Comparison of ENCODE assay signal across 8 mouse cellular contexts in the genomic region with DNA sequence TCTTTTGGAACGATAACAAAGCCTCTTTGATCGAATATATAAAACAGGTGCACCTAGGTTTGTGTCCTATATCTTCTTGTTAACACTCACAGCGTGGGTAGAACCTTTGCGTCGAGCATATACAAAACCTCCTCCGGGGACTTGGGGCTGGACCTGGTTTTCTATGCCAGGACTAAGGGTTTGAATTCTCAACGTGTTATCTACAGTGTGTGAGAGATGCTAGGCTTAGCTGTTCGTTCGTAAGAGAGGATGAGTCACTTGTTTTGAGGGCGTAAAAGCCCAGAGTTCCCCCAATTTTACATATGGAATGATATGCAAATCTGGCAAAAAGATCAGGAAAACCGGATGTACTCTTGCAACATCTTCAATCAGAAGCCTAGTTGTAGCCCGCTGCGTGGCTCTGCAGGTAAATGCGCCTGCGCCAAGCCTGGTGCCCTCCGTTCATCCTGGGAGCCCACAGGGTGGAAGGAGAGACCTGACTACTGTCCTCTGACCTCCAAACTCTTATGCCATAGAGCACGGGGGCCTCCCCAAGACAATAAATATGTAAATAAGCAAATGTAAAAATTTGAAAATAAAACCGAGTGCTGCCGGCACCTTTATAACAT. TPM values are rescaled to one million over a fixed set of nuclear protein-coding genes. Genes with fewer than 3 reads are reported as not detected.
DNase-seq lines count a peak whose midpoint lies in the region; ATAC-seq lines count a peak whose summit lies in the region.

No protein-coding gene starts in this region.

- peak; percentile 55 for ATAC-seq in forebrain, embryonic 16.5 days
- ATAC-seq in liver, embryonic 15.5 days (ENCODE audit: insufficient read depth) = no peak
- ATAC-seq in stomach, embryonic 15.5 days (ENCODE audit: insufficient read depth, low FRiP score, low read depth) = no peak
- ATAC-seq in megakaryocyte progenitor cell, adult 5-6 weeks (replicated peaks; ENCODE audit: poor library complexity) = no peak

- no peaks in the 10 kb centered on the region for H3K36me3 ChIP-seq in heart, embryonic 10.5 days
- no peaks in the 10 kb centered on the region for H3K36me3 ChIP-seq in forebrain, embryonic 16.5 days (ENCODE audit: control insufficient read depth, insufficient read depth)
- 0 out of 2 replicates have a peak, but pooled peaks cover 2% of the 10 kb centered on the region for H3K36me3 ChIP-seq in liver, embryonic 15.5 days (replicated peaks)
- H3K36me3 ChIP-seq in stomach, embryonic 15.5 days = no peaks in the 10 kb centered on the region

- H3K4me1 ChIP-seq in heart, embryonic 10.5 days = 0 out of 2 replicates have a peak, but pooled peaks cover 4% of the 10 kb centered on the region
- peaks cover 16% of the 10 kb centered on the region for H3K4me1 ChIP-seq in forebrain, embryonic 16.5 days (replicated peaks; ENCODE audit: control insufficient read depth, insufficient read depth, low read length)
- H3K4me1 ChIP-seq in liver, embryonic 15.5 days (replicated peaks) = peaks cover 24% of the 10 kb centered on the region
- H3K4me1 ChIP-seq in stomach, embryonic 15.5 days = 0 out of 2 replicates have a peak, but pooled peaks cover 3% of the 10 kb centered on the region

- peak overlapping the region; percentile 56 for H3K9ac ChIP-seq in forebrain, embryonic 16.5 days (replicated peaks; ENCODE audit: low read depth, low read length)
- no peak overlapping the region for H3K9ac ChIP-seq in liver, embryonic 15.5 days
- no peak overlapping the region for H3K9ac ChIP-seq in stomach, embryonic 15.5 days

- H3K27me3 ChIP-seq in heart, embryonic 10.5 days (ENCODE audit: insufficient read depth, poor library complexity, severe bottlenecking) = no peaks in the 10 kb centered on the region
- no peaks in the 10 kb centered on the region for H3K27me3 ChIP-seq in forebrain, embryonic 16.5 days (replicated peaks; ENCODE audit: control insufficient read depth, insufficient read depth, low read length)
- H3K27me3 ChIP-seq in liver, embryonic 15.5 days = 0 out of 2 replicates have a peak, but pooled peaks cover 8% of the 10 kb centered on the region
- H3K27me3 ChIP-seq in stomach, embryonic 15.5 days (replicated peaks) = no peaks in the 10 kb centered on the region

- H3K9me3 ChIP-seq in heart, embryonic 10.5 days = no peaks in the 10 kb centered on the region
- H3K9me3 ChIP-seq in forebrain, embryonic 16.5 days (ENCODE audit: control insufficient read depth, low read length) = no peaks in the 10 kb centered on the region
- H3K9me3 ChIP-seq in liver, embryonic 15.5 days (replicated peaks) = no peaks in the 10 kb centered on the region
- H3K9me3 ChIP-seq in stomach, embryonic 15.5 days = no peaks in the 10 kb centered on the region

- H3K27ac ChIP-seq in heart, embryonic 10.5 days = no peak overlapping the region
- H3K27ac ChIP-seq in forebrain, embryonic 16.5 days (ENCODE audit: low read length) = peak overlapping the region; percentile 74
- no peak overlapping the region for H3K27ac ChIP-seq in liver, embryonic 15.5 days (replicated peaks)
- no peak overlapping the region for H3K27ac ChIP-seq in stomach, embryonic 15.5 days

- peak overlapping the region; percentile 77 for H3K4me2 ChIP-seq in forebrain, embryonic 16.5 days (ENCODE audit: low read length)
- H3K4me2 ChIP-seq in liver, embryonic 15.5 days = peak overlapping the region; percentile 43
- peak overlapping the region; percentile 40 for H3K4me2 ChIP-seq in stomach, embryonic 15.5 days

- 29% methylated on average over 19 of the region's 19 CpGs for WGBS in heart, embryonic 10.5 days
- 37% methylated on average over 19 of the region's 19 CpGs for WGBS in forebrain, embryonic 16.5 days
- 34% methylated on average over 19 of the region's 19 CpGs for WGBS in liver, embryonic 15.5 days (ENCODE audit: insufficient replicate concordance)
- 39% methylated on average over 19 of the region's 19 CpGs for WGBS in stomach, embryonic 15.5 days

- H3K4me3 ChIP-seq in heart, embryonic 10.5 days = peak overlapping the region; percentile 45
- H3K4me3 ChIP-seq in forebrain, embryonic 16.5 days (replicated peaks; ENCODE audit: low read length) = peak overlapping the region; percentile 46
- no peak overlapping the region; the same call in 1 of the 2 replicates for H3K4me3 ChIP-seq in liver, embryonic 15.5 days (replicated peaks)
- H3K4me3 ChIP-seq in stomach, embryonic 15.5 days (replicated peaks) = peak overlapping the region; percentile 8; the same call in 1 of the 2 replicates

- DNase-seq in heart, embryonic 10.5 days (ENCODE audit: low spot score) = no peak
- DNase-seq in heart, adult 8-10 months (ENCODE audit: low spot score) = no peak
- DNase-seq in brain, embryonic 18.5 days (ENCODE audit: low read depth, low spot score) = peak; percentile 28
- DNase-seq in kidney, postnatal 10 days = peak; percentile 24

RNA-seq across cellular contexts. Expression of a gene that starts 34.4 kb away (rescaled TPM):
- 56.4 and 59.3 TPM in 2 replicates for polyA plus RNA-seq in heart, embryonic 10.5 days (2016; fragmentation: Nextera tagmentation; extraction: Ambion mirVana)
- total RNA-seq in heart, adult 8-10 months (2022) = 10 to 100 TPM; 47.6 to 55.1 (median 50.9) TPM
- polyA plus RNA-seq in forebrain, embryonic 16.5 days (2015; fragmentation: Nextera tagmentation; extraction: Ambion mirVana) = 65.4 and 71.1 TPM in 2 replicates
- polyA plus RNA-seq in liver, embryonic 15.5 days (2015; fragmentation: Nextera tagmentation; extraction: Ambion mirVana) = 19.5 and 21.0 TPM in 2 replicates
- polyA plus RNA-seq in stomach, embryonic 15.5 days (2015; fragmentation: Nextera tagmentation; extraction: Ambion mirVana) = 38.2 and 44.1 TPM in 2 replicates
- total RNA-seq in megakaryocyte progenitor cell, adult 5-6 weeks (2015) = 68.6 and 74.8 TPM in 2 replicates
- 44.0 and 63.1 TPM in 2 replicates for total RNA-seq in megakaryocyte progenitor cell, adult 5-6 weeks (2017)

RNA-seq across cellular contexts. Expression of a gene that starts 46.8 kb away (rescaled TPM):
- 5.1 and 28.3 TPM in 2 replicates for polyA plus RNA-seq in heart, embryonic 10.5 days (2016; fragmentation: Nextera tagmentation; extraction: Ambion mirVana)
- 1 to 10 TPM; 2.8 to 3.8 (median 3.4) TPM for total RNA-seq in heart, adult 8-10 months (2022)
- polyA plus RNA-seq in forebrain, embryonic 16.5 days (2015; fragmentation: Nextera tagmentation; extraction: Ambion mirVana) = 4.5 and 4.6 TPM in 2 replicates
- polyA plus RNA-seq in liver, embryonic 15.5 days (2015; fragmentation: Nextera tagmentation; extraction: Ambion mirVana) = 15.7 and 29.9 TPM in 2 replicates
- polyA plus RNA-seq in stomach, embryonic 15.5 days (2015; fragmentation: Nextera tagmentation; extraction: Ambion mirVana) = 57.1 and 57.7 TPM in 2 replicates
- total RNA-seq in megakaryocyte progenitor cell, adult 5-6 weeks (2015) = not detected in 2 replicates
- total RNA-seq in megakaryocyte progenitor cell, adult 5-6 weeks (2017) = 0.17 TPM in 1 of 2 replicates, not detected in the other

Comparison
In these comparisons a context has a peak if more than half of its experiments do, and no peak if none do; other contexts are left out.
1. DNase-seq: peak in brain, embryonic 18.5 days (single experiment) and kidney, postnatal 10 days (single experiment); none in heart, embryonic 10.5 days (single experiment) and heart, adult 8-10 months (single experiment).
2. Peak in every context shown above with its lines, with median percentiles within 50 percentile points of each other: H3K4me2 ChIP-seq.